Mouse (Mus musculus) monocyte, adult 5-6 weeks (primary cell): ENCODE results near the gene Ccdc190. TPM values are rescaled to one million over a fixed set of nuclear protein-coding genes. Genes with fewer than 3 reads are reported as not detected.

Experiments
- ATAC-seq: fragments of 153-309, 156-312 bp; replicated peaks from 2 replicates; pipeline ENCODE4 v1.8.0; 2017; ENCODE audit warnings: mild to moderate bottlenecking; ENCODE audit not compliant: low TSS enrichment, insufficient number of reproducible peaks, severe bottlenecking, poor library complexity, low FRiP score
- total RNA-seq: library from RNA; stranded (forward); fragments of 200-1000, 200-491, 200-594 nt; gene quantifications from 3 replicates; pipeline ENCODE4 v1.2.3, GENCODE M21; 2017

Gene Ccdc190
- not detected in 3 replicates for total RNA-seq

- ATAC-seq, result no peak
Observed at GRCm38 (mm10) chr1:169928454-169928971, at the start of gene Ccdc190. TSS of gene Ccdc190 (plus strand) at chr1:169928648.

- no peak for ATAC-seq
Observed at GRCm38 (mm10) chr1:169879060-169879459, 49.4 kb upstream of the Ccdc190 start.

GRCm38 (mm10) chr1:169880181-169880580 lies 48.3 kb upstream of the Ccdc190 start:
- no peak for ATAC-seq

- ATAC-seq, result no peak
Observed at GRCm38 (mm10) chr1:169883081-169883565, 45.3 kb upstream of the Ccdc190 start.

GRCm38 (mm10) chr1:169889250-169889649 lies 39.2 kb upstream of the Ccdc190 start:
- ATAC-seq, result no peak

GRCm38 (mm10) chr1:169893976-169894375 lies 34.5 kb upstream of the Ccdc190 start:
- no peak for ATAC-seq

GRCm38 (mm10) chr1:169895686-169896085 lies 32.8 kb upstream of the Ccdc190 start:
- no peak for ATAC-seq

GRCm38 (mm10) chr1:169897916-169898315 lies 30.5 kb upstream of the Ccdc190 start:
- no peak for ATAC-seq

GRCm38 (mm10) chr1:169898607-169899006 lies 29.8 kb upstream of the Ccdc190 start:
- no peak for ATAC-seq

- no peak for ATAC-seq
Observed at GRCm38 (mm10) chr1:169900771-169901336, 27.6 kb upstream of the Ccdc190 start.

- ATAC-seq, result no peak
Observed at GRCm38 (mm10) chr1:169909163-169909562, 19.3 kb upstream of the Ccdc190 start.

GRCm38 (mm10) chr1:169909659-169910058 lies 18.8 kb upstream of the Ccdc190 start:
- ATAC-seq, result no peak

- ATAC-seq, result no peak
Observed at GRCm38 (mm10) chr1:169910751-169911150, 17.7 kb upstream of the Ccdc190 start.

GRCm38 (mm10) chr1:169911526-169911925 lies 16.9 kb upstream of the Ccdc190 start:
- ATAC-seq, result no peak

GRCm38 (mm10) chr1:169916659-169917058 lies 11.8 kb upstream of the Ccdc190 start:
- ATAC-seq, result no peak

- no peak for ATAC-seq
Observed at GRCm38 (mm10) chr1:169917115-169917796, 11.2 kb upstream of the Ccdc190 start.

GRCm38 (mm10) chr1:169917998-169918397 lies 10.4 kb upstream of the Ccdc190 start:
- ATAC-seq, result peak; percentile 34; the same call in 1 of the 2 replicates

- ATAC-seq, result no peak
Observed at GRCm38 (mm10) chr1:169919211-169919610, 9.2 kb upstream of the Ccdc190 start.

GRCm38 (mm10) chr1:169921710-169922211 lies 6.7 kb upstream of the Ccdc190 start:
- no peak for ATAC-seq

GRCm38 (mm10) chr1:169924567-169924966 lies 3.9 kb upstream of the Ccdc190 start:
- ATAC-seq, result no peak
